Mouse (Mus musculus) lung, embryonic 16.5 days (tissue): ENCODE data around the gene S1pr5. TPM values are rescaled to one million over a fixed set of nuclear protein-coding genes. Genes with fewer than 3 reads are reported as not detected.
"Not testable (repeated sequence)": the region's sequence is repeated elsewhere in the genome, so short reads cannot be mapped to it uniquely, and the experiment has no call there.

Experiments used
- ATAC-seq: fragments of 200-750 bp; cut with Nextera tagmentation; 2 replicates; pipeline ENCODE4 v1.8.0; 2017; ENCODE audit warnings: low read depth, mild to moderate bottlenecking, moderate library complexity
- H3K27ac ChIP-seq: fragments of 300-500 bp; sonication (generic); 2 replicates; pipeline ENCODE4 v1.5.1; 2014; ENCODE audit warnings: mild to moderate bottlenecking, control low read depth, low read length
- H3K27me3 ChIP-seq: fragments of 300-500 bp; sonication (generic); 2 replicates; pipeline ENCODE4 v1.6.1; 2014; ENCODE audit warnings: low read depth, low read length, mixed read lengths; ENCODE audit not compliant: control insufficient read depth, insufficient read depth
- H3K36me3 ChIP-seq: fragments of 300-500 bp; sonication (generic); 2 replicates; pipeline ENCODE4 v1.6.1; 2014; ENCODE audit warnings: low read length; ENCODE audit not compliant: control insufficient read depth, insufficient read depth
- H3K4me1 ChIP-seq: fragments of 300-500 bp; sonication (generic); replicated peaks from 2 replicates; pipeline ENCODE4 v1.6.1; 2014; ENCODE audit warnings: low read length, mixed read lengths; ENCODE audit not compliant: control insufficient read depth, insufficient read depth
- H3K4me2 ChIP-seq: fragments of 300-500 bp; sonication (generic); 2 replicates; pipeline ENCODE4 v1.6.1; 2014; ENCODE audit warnings: low read depth, low read length, control low read depth
- H3K4me3 ChIP-seq: fragments of 300-500 bp; sonication (generic); 2 replicates; pipeline ENCODE4 v1.5.1; 2014; ENCODE audit warnings: mild to moderate bottlenecking, low read length, control low read depth
- H3K9ac ChIP-seq: fragments of 300-500 bp; sonication (generic); 2 replicates; pipeline ENCODE4 v1.6.1; 2014; ENCODE audit warnings: low read length, control low read depth
- H3K9me3 ChIP-seq: fragments of 300-500 bp; sonication (generic); 2 replicates; pipeline ENCODE4 v1.6.1; 2016; ENCODE audit warnings: low read length; ENCODE audit not compliant: control insufficient read depth
- WGBS: fragments of 180-500 bp; shearing (Covaris S2); extraction: QIAGEN DNeasy Blood & Tissue Kit; methylation state at CpG from one replicate; pipeline ENCODE4 v1.1.7; 2014; 5-methylcytosine and 5-hydroxymethylcytosine counted together
- polyA plus RNA-seq: library from polyadenylated mRNA; unstranded; fragments of >200 nt; fragmentation: Nextera tagmentation; extraction: Ambion mirVana; gene quantifications from 2 replicates; pipeline ENCODE4 v1.2.1, GENCODE M21; 2015

Gene S1pr5
- polyA plus RNA-seq, 1 experiment from 2014 or later = 0.11 TPM

DNA sequence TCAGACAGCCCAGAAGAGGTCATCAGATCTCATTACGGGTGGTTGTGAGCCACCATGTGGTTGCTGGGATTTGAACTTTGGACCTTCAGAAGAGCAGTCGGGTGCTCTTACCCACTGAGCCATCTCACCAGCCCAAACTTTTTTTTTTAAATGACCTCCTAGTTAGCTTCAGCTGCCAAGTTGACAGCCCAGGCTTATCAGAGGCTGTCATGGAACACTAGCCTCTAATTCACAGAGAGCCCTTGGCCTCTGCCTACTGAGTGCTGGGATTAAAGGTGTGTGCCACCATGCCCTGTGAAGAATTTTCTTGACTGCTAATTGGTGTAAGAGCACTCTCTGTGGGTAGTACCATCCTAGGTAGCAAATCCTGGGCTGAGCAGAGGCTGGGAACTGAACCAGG is 24.8 kb downstream of the S1pr5 start:
- not testable (repeated sequence) for H3K27ac ChIP-seq, ATAC-seq, H3K27me3 ChIP-seq, H3K36me3 ChIP-seq, H3K9ac ChIP-seq, H3K4me2 ChIP-seq, H3K9me3 ChIP-seq, H3K4me1 ChIP-seq, H3K4me3 ChIP-seq
- WGBS = 80% methylated on average over 1 of the region's 2 CpGs

DNA sequence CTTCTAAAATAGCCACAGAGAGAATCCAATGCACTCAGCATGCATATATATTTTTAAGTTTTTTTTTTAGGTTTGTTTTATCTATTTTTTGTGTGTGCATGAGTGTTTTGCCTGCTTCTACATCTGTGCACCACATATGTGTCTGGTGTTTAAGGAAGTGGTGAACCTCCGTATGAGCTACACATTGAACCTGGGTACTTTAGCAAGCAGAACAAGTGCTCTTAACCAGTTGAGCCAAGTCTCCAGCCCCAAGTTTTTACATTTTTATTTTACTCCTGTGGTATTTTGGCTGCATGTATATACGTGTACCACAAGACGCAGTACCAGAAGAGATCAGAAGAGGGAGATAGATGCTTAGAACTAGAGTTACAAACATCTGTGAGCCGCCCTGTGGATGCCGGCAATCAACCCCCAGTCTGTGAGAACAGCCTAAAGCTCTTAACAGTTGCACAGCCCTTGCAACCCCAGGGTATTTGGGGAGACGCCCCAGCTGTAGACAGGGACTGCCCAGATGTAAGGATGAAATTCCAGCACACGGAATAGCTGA is 26.8 kb downstream of the S1pr5 start:
- Histone ChIP-seq H3K36me3 (no peaks in the 10 kb centered on the region), H3K4me1 (peaks cover 9% of the 10 kb centered on the region; the same call in 1 of the 2 replicates), H3K27me3 (no peaks in the 10 kb centered on the region), H3K4me2 (no peak overlapping the region), H3K4me3 (no peak overlapping the region), H3K27ac (no peak overlapping the region), H3K9me3 (no peaks in the 10 kb centered on the region), H3K9ac (no peak overlapping the region)
- ATAC-seq = peak; percentile 60
- 12% methylated on average over 7 of the region's 7 CpGs for WGBS

DNA sequence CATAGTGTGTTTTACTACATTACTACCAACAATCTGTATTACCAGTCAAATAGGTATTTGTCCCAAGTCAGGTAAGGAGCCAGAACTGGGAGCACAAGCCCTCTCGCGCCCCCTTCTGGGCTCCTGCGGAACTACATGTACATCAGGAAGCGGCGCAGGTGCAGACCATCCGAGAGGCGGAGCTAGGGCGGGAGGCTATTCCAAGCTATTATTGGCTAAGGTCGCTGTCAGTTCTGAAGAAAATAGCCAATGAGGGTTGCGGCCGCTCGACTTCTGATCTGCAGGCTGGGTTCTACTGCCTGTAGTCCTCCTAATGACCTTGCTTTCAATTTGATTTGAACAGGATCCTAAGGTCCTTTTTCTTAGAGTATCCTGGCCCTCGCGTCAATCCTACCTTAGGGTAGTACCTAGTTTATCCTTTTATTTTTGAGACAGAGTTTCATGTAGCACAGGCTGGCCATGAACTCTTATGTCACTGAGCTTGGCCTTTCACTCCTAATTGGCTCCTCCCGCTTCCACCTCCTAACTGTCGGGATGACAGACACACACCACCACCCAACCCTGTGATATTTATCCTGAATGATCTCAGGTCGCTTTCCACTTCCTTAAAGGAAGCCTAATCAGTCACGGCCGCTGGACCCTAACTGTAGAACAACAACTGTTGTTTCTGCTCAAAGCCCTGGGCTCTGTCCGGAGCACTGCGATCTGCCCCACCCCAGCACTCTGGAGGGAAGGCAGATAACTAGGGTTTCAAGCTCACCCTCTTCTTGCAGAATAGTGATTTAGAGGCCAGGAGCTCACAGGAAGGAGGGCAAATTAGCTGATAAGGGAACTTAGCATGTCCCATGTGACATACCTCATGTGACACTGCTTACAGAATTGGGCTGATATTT is 27.5 kb downstream of the S1pr5 start:
- WGBS = 12% methylated on average over 21 of the region's 21 CpGs
- H3K27ac ChIP-seq = no peak overlapping the region

DNA sequence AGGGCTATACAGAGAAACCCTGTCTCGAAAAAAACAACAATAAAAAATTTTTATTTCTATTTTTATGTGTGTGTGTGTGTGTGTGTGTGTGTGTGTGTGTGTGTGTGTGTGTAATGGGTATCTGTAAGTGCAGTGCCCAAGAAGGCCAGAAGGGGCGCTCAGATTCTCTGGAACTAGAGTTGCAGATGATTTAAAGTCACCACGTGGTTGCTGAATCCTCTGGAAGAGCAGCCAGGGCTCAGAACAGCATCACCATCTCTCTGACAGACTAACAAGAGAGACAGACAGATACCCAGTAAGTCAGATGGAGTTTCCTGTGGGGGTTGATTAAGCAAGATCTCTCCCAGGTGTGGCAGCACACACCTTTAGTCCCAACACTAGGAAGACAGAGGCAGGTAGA is 28.4 kb downstream of the S1pr5 start:
- Histone ChIP-seq H3K4me2 (no peak overlapping the region), H3K9ac (no peak overlapping the region), H3K27ac (no peak overlapping the region), H3K4me1 (peaks cover 4% of the 10 kb centered on the region; the same call in 1 of the 2 replicates), H3K9me3 (no peaks in the 10 kb centered on the region), H3K4me3 (no peak overlapping the region), H3K36me3 (no peaks in the 10 kb centered on the region), H3K27me3 (no peaks in the 10 kb centered on the region)
- ATAC-seq = no peak
- 42% methylated on average over 3 of the region's 3 CpGs for WGBS

More for the DNA sequence above, 27.5 kb downstream of the S1pr5 start:
- Histone ChIP-seq H3K27me3 (no peaks in the 10 kb centered on the region), H3K36me3 (no peaks in the 10 kb centered on the region), H3K4me1 (peaks cover 9% of the 10 kb centered on the region; the same call in 1 of the 2 replicates), H3K9me3 (no peaks in the 10 kb centered on the region), H3K4me3 (peak overlapping the region; percentile 34), H3K4me2 (peak overlapping the region; percentile 52), H3K9ac (peak overlapping the region; percentile 2; the same call in 1 of the 2 replicates)
- ATAC-seq = peak; percentile 92

- Histone ChIP-seq H3K9me3 (no peaks in the 10 kb centered on the region), H3K4me2 (no peak overlapping the region), H3K4me3 (no peak overlapping the region), H3K27me3 (no peaks in the 10 kb centered on the region), H3K4me1 (peaks cover 4% of the 10 kb centered on the region; the same call in 1 of the 2 replicates), H3K9ac (no peak overlapping the region), H3K27ac (no peak overlapping the region), H3K36me3 (no peaks in the 10 kb centered on the region)
- no peak for ATAC-seq
- 59% methylated on average over 25 of the region's 25 CpGs for WGBS
Measured at GRCm38 (mm10) chr9:21216050-21216841, 32.0 kb downstream of the S1pr5 start.

- no peak overlapping the region for H3K4me3 ChIP-seq
- ATAC-seq = no peak
- H3K27ac ChIP-seq = no peak overlapping the region
- H3K9me3 ChIP-seq = no peaks in the 10 kb centered on the region
- no peaks in the 10 kb centered on the region for H3K4me1 ChIP-seq
- no peak overlapping the region for H3K4me2 ChIP-seq
- H3K9ac ChIP-seq = no peak overlapping the region
- H3K27me3 ChIP-seq = no peaks in the 10 kb centered on the region
- H3K36me3 ChIP-seq = no peaks in the 10 kb centered on the region
- 40% methylated on average over 7 of the region's 7 CpGs for WGBS
Measured at GRCm38 (mm10) chr9:21213617-21214190, 34.5 kb downstream of the S1pr5 start.

- no peaks in the 10 kb centered on the region for H3K4me1 ChIP-seq
- H3K27me3 ChIP-seq = no peaks in the 10 kb centered on the region
- no peak overlapping the region for H3K27ac ChIP-seq
- H3K9ac ChIP-seq = no peak overlapping the region
- no peaks in the 10 kb centered on the region for H3K36me3 ChIP-seq
- H3K4me3 ChIP-seq = no peak overlapping the region
- 75% methylated on average over 7 of the region's 7 CpGs for WGBS
- H3K9me3 ChIP-seq = no peaks in the 10 kb centered on the region
- H3K4me2 ChIP-seq = no peak overlapping the region
- ATAC-seq = no peak
Measured at GRCm38 (mm10) chr9:21211624-21212023, 36.6 kb downstream of the S1pr5 start.

GRCm38 (mm10) chr9:21210821-21211220 is 37.4 kb downstream of the S1pr5 start:
- ATAC-seq = no peak
- no peak overlapping the region for H3K27ac ChIP-seq
- H3K9ac ChIP-seq = no peak overlapping the region
- no peak overlapping the region for H3K4me3 ChIP-seq
- H3K9me3 ChIP-seq = no peaks in the 10 kb centered on the region
- H3K4me1 ChIP-seq = no peaks in the 10 kb centered on the region
- WGBS = 77% methylated on average over 6 of the region's 6 CpGs
- no peak overlapping the region for H3K4me2 ChIP-seq
- no peaks in the 10 kb centered on the region for H3K36me3 ChIP-seq
- no peaks in the 10 kb centered on the region for H3K27me3 ChIP-seq

DNA sequence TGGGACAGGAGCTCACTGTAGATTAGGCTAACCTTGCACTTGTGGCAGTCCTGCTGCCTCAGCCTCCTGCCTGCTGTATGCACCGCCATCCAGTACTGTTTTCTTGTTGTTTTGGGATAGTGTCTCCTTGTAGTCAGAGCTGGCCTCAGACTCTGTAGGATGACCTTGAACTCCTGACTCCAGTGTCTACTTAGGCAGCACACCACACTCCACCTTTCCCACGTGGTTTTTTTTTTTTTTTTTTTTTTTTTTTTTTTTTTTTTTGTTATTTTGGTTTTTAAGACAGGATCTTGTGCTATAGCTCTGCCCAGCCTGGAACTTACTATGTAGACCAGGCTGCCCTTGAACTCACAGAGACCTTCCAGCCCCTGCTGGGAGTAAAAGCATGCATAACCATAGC is 39.6 kb downstream of the S1pr5 start:
- Histone ChIP-seq H3K9me3 (no peaks in the 10 kb centered on the region), H3K4me1 (peaks cover 6% of the 10 kb centered on the region), H3K9ac (no peak overlapping the region), H3K27me3 (no peaks in the 10 kb centered on the region), H3K4me3 (no peak overlapping the region), H3K27ac (no peak overlapping the region), H3K36me3 (no peaks in the 10 kb centered on the region), H3K4me2 (no peak overlapping the region)
- ATAC-seq = no peak
- WGBS = 67% methylated on average over 2 of the region's 2 CpGs
